Mouse (Mus musculus) thymus, adult 2 months (tissue): ENCODE measurements around the gene Itgb5.

ENCODE experiments used
- CTCF ChIP-seq: fragments of 200-500 bp; IDR thresholded peaks from 2 replicates; pipeline ENCODE4 v1.5.1; 2012; ENCODE audit warnings: mild to moderate bottlenecking, control low read depth, low read length, moderate library complexity, borderline replicate concordance; ENCODE audit not compliant: control insufficient read depth, poor library complexity, insufficient read depth; ENCODE audit errors: extremely low read depth
- POLR2A ChIP-seq: fragments of 200-500 bp; IDR thresholded peaks from 2 replicates; pipeline ENCODE4 v1.6.1; 2012; ENCODE audit warnings: mild to moderate bottlenecking, low read length, control low read depth, moderate library complexity; ENCODE audit not compliant: control insufficient read depth, poor library complexity, insufficient read depth; ENCODE audit errors: extremely low read depth

DNA sequence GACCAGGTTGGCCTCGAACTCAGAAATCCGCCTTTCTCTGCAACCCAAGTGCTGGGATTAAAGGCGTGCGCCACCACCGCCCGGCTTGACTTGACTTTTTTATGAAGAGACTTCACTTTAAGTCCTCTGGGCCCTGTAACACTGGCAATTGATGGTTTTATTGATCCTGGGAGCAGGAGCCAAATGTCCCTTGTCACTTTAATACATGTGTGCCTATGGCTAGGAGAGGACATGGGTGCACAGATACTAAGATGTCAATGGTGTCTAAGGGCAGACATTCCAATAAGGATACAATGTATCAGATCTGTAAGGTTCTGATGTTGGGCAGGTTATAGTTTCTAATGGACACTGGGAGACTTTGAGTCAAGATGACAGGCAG, 105.9 kb downstream of the Itgb5 start:
- TF ChIP-seq CTCF, result no peak
- no peak for TF ChIP-seq POLR2A
